Mouse (Mus musculus): Measurements from ENCODE around the gene Fam170b. TPM values are rescaled to one million over a fixed set of nuclear protein-coding genes. Genes with fewer than 3 reads are reported as not detected.

Gene Fam170b
- total and polyA plus RNA-seq, 3 experiments: 0.10 TPM; not detected in 2

- WGBS: 67% methylated on average over 6 of the region's 6 CpGs
- H3K36me3 ChIP-seq (ENCODE audit: control insufficient read depth, insufficient read depth, low read length): no peaks in the 10 kb centered on the region
- no peak overlapping the region for H3K4me3 ChIP-seq
- no peak overlapping the region for H3K9ac ChIP-seq (ENCODE audit: low read depth, low read length)
- H3K27ac ChIP-seq: no peak overlapping the region
- peak in 1 of 2 experiments; percentile 20 for DNase-seq
- no peaks in the 10 kb centered on the region for H3K79me2 ChIP-seq (replicated peaks; ENCODE audit: control insufficient read depth, insufficient read depth, low read length)
- no peaks in the 10 kb centered on the region for H3K4me1 ChIP-seq (ENCODE audit: control insufficient read depth, insufficient read depth, low read length)
- H3K27me3 ChIP-seq (ENCODE audit: control insufficient read depth, insufficient read depth, low read length): no peaks in the 10 kb centered on the region
- intact Hi-C loops (cut with DNase I): no loop called here
- TF ChIP-seq EP300 (IDR thresholded peaks at IDR 0.05; ENCODE audit: insufficient read depth, low read depth, low read length) (no peak), POLR2A (IDR thresholded peaks at IDR 0.05; ENCODE audit: insufficient read depth, low read depth, low read length) (no peak)
Observed at GRCm38 (mm10) chr14:32812429-32812828, 21.3 kb upstream of the Fam170b start.

DNA sequence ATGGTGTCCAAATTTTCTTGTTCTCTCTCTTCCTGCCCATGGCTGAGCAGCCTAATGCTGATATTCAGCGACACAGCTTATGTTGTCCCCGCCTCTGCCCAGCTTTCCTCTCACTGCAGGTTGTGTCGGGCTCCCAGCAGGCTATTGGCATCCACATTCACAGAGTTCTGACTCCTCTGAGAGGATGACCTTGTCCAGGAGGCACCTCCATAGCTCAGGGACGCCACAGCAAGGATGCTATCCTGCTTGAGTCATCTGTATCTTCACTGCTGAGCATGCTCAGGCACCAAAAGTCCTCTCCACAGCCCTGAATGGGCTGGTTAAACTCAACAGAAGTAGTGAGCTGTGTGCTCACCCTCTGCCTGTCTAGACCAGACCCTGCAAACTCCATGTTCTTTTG lies 18.8 kb upstream of the Fam170b start:
- no peak for DNase-seq
- no peak overlapping the region for H3K27ac ChIP-seq
- WGBS: 64% methylated on average over 4 of the region's 4 CpGs
- no peaks in the 10 kb centered on the region for H3K79me2 ChIP-seq (replicated peaks; ENCODE audit: control insufficient read depth, insufficient read depth, low read length)
- H3K27me3 ChIP-seq (ENCODE audit: control insufficient read depth, insufficient read depth, low read length): no peaks in the 10 kb centered on the region
- H3K9ac ChIP-seq (ENCODE audit: low read depth, low read length): no peak overlapping the region
- TF ChIP-seq CTCF (IDR thresholded peaks at IDR 0.05) (no peak), POLR2A (IDR thresholded peaks at IDR 0.05; ENCODE audit: insufficient read depth, low read depth, low read length) (no peak), EP300 (IDR thresholded peaks at IDR 0.05; ENCODE audit: insufficient read depth, low read depth, low read length) (no peak)
- H3K36me3 ChIP-seq (ENCODE audit: control insufficient read depth, insufficient read depth, low read length): no peaks in the 10 kb centered on the region
- no peak overlapping the region for H3K4me3 ChIP-seq
- intact Hi-C loops (cut with DNase I): no loop called here
- no peaks in the 10 kb centered on the region for H3K4me1 ChIP-seq (ENCODE audit: control insufficient read depth, insufficient read depth, low read length)

DNA sequence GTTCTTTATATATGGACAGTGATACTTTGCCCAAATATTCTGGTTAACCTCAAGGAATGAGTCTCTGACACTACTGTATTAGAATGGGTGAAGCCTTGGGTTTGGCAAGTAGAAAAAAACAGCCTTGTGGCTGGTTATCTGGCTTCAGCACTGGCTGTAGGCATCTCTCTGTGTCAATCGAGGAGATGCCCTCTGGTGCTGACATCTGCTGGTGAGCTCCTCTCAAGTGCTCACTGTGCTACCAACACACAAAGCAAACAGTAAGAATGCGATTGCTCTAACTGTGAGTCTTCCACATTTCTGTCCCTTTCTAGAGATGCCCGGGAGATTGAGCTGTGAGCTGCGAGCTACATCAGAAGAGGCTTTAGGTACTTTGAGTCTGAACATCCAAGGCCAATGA lies 17.2 kb upstream of the Fam170b start:
- intact Hi-C loops (cut with DNase I): no loop called here
- no peak for DNase-seq
- H3K36me3 ChIP-seq (ENCODE audit: control insufficient read depth, insufficient read depth, low read length): no peaks in the 10 kb centered on the region
- H3K4me3 ChIP-seq: no peak overlapping the region
- H3K4me1 ChIP-seq (ENCODE audit: control insufficient read depth, insufficient read depth, low read length): no peaks in the 10 kb centered on the region
- H3K27me3 ChIP-seq (ENCODE audit: control insufficient read depth, insufficient read depth, low read length): no peaks in the 10 kb centered on the region
- no peaks in the 10 kb centered on the region for H3K79me2 ChIP-seq (replicated peaks; ENCODE audit: control insufficient read depth, insufficient read depth, low read length)
- H3K9ac ChIP-seq (ENCODE audit: low read depth, low read length): no peak overlapping the region
- H3K27ac ChIP-seq: no peak overlapping the region
- TF ChIP-seq POLR2A (IDR thresholded peaks at IDR 0.05; ENCODE audit: insufficient read depth, low read depth, low read length): no peak
- TF ChIP-seq CTCF (IDR thresholded peaks at IDR 0.05): 0 out of 2 replicates have a peak, but pooled peaks have one; percentile 6
- TF ChIP-seq EP300 (IDR thresholded peaks at IDR 0.05; ENCODE audit: insufficient read depth, low read depth, low read length): no peak
- 77% methylated on average over 4 of the region's 4 CpGs for WGBS

GRCm38 (mm10) chr14:32817258-32817657 lies 16.5 kb upstream of the Fam170b start:
- Histone ChIP-seq H3K36me3 (ENCODE audit: control insufficient read depth, insufficient read depth, low read length) (no peaks in the 10 kb centered on the region), H3K27ac (no peak overlapping the region), H3K79me2 (replicated peaks; ENCODE audit: control insufficient read depth, insufficient read depth, low read length) (no peaks in the 10 kb centered on the region), H3K9ac (ENCODE audit: low read depth, low read length) (no peak overlapping the region), H3K4me3 (no peak overlapping the region), H3K27me3 (ENCODE audit: control insufficient read depth, insufficient read depth, low read length) (no peaks in the 10 kb centered on the region), H3K4me1 (ENCODE audit: control insufficient read depth, insufficient read depth, low read length) (no peaks in the 10 kb centered on the region)
- intact Hi-C loops (cut with DNase I): no loop called here
- WGBS: 35% methylated on average over 7 of the region's 7 CpGs
- TF ChIP-seq CTCF (IDR thresholded peaks at IDR 0.05): no peak
- peak; percentile 74 for TF ChIP-seq EP300 (IDR thresholded peaks at IDR 0.05; ENCODE audit: insufficient read depth, low read depth, low read length)
- DNase-seq: peak; percentile 49 to 62

- Histone ChIP-seq H3K4me3 (no peak overlapping the region), H3K27ac (no peak overlapping the region), H3K27me3 (ENCODE audit: control insufficient read depth, insufficient read depth, low read length) (no peaks in the 10 kb centered on the region), H3K4me1 (ENCODE audit: control insufficient read depth, insufficient read depth, low read length) (no peaks in the 10 kb centered on the region), H3K36me3 (ENCODE audit: control insufficient read depth, insufficient read depth, low read length) (no peaks in the 10 kb centered on the region), H3K79me2 (replicated peaks; ENCODE audit: control insufficient read depth, insufficient read depth, low read length) (no peaks in the 10 kb centered on the region), H3K9ac (ENCODE audit: low read depth, low read length) (no peak overlapping the region)
- no peak for TF ChIP-seq CTCF (IDR thresholded peaks at IDR 0.05)
- WGBS: 70% methylated on average over 1 of the region's 1 CpGs
- intact Hi-C loops (cut with DNase I): no loop called here
- no peak for DNase-seq
Observed at GRCm38 (mm10) chr14:32819297-32819696, 14.5 kb upstream of the Fam170b start.

DNA sequence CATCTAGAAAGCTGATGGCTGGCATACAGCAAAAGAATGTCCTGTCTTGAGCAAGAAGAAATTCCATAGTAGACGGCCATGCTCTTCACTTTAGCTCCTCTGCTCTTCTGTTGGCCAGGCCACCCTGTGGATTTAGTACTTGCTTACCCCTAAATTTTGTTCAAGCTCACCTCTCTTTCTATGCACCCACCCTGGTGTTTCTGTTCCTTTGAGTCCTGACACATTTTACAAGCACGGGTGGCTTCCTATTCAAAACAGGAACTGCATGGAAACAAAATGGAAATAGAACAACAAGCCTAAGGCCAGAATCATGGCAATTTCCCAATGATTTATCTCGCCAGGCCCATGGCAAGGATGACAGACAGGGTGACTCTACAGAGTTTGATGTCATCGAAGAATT lies 10.9 kb upstream of the Fam170b start:
- H3K9ac ChIP-seq (ENCODE audit: low read depth, low read length): no peak overlapping the region
- DNase-seq: no peak
- no peak overlapping the region for H3K27ac ChIP-seq
- H3K4me3 ChIP-seq: no peak overlapping the region
- no peaks in the 10 kb centered on the region for H3K27me3 ChIP-seq (ENCODE audit: control insufficient read depth, insufficient read depth, low read length)
- intact Hi-C loops (cut with DNase I): no loop called here
- no peaks in the 10 kb centered on the region for H3K36me3 ChIP-seq (ENCODE audit: control insufficient read depth, insufficient read depth, low read length)
- TF ChIP-seq EP300 (IDR thresholded peaks at IDR 0.05; ENCODE audit: insufficient read depth, low read depth, low read length): no peak
- TF ChIP-seq POLR2A (IDR thresholded peaks at IDR 0.05; ENCODE audit: insufficient read depth, low read depth, low read length): no peak
- no peak for TF ChIP-seq CTCF (IDR thresholded peaks at IDR 0.05)
- no peaks in the 10 kb centered on the region for H3K79me2 ChIP-seq (replicated peaks; ENCODE audit: control insufficient read depth, insufficient read depth, low read length)
- WGBS: 70% methylated on average over 4 of the region's 4 CpGs
- peaks cover 7% of the 10 kb centered on the region; the same call in 1 of the 2 replicates for H3K4me1 ChIP-seq (ENCODE audit: control insufficient read depth, insufficient read depth, low read length)
